Mouse (Mus musculus) midbrain, postnatal 0 days (tissue): ENCODE results near the gene Gm20388. TPM values are rescaled to one million over a fixed set of nuclear protein-coding genes. Genes with fewer than 3 reads are reported as not detected.

ENCODE experiments used
- ATAC-seq: fragments of 200-750 bp; cut with Nextera tagmentation; 2 replicates; pipeline ENCODE4 v1.8.0; 2017; ENCODE audit warnings: moderate number of reproducible peaks, mild to moderate bottlenecking, moderate TSS enrichment, moderate library complexity; ENCODE audit not compliant: low FRiP score
- DNase-seq: peaks from one replicate; pipeline ENCODE4 v3.0.0-alpha.2; 2015; ENCODE audit warnings: low spot score
- H3K27ac ChIP-seq: fragments of 300-500 bp; sonication (generic); 2 replicates; pipeline ENCODE4 v1.5.1; 2014; ENCODE audit warnings: low read depth, mild to moderate bottlenecking, low read length, mixed read lengths
- H3K27me3 ChIP-seq: fragments of 300-500 bp; sonication (generic); 2 replicates; pipeline ENCODE4 v1.6.1; 2014; ENCODE audit warnings: low read length, control low read depth, mixed read lengths; ENCODE audit not compliant: insufficient read depth
- H3K36me3 ChIP-seq: fragments of 300-500 bp; sonication (generic); 2 replicates; pipeline ENCODE4 v1.6.1; 2014; ENCODE audit warnings: low read length, control low read depth, mixed read lengths; ENCODE audit not compliant: insufficient read depth
- H3K4me1 ChIP-seq: fragments of 300-500 bp; sonication (generic); 2 replicates; pipeline ENCODE4 v1.6.1; 2014; ENCODE audit warnings: mild to moderate bottlenecking, control low read depth, antibody characterized with exemption, low read length, mixed read lengths; ENCODE audit not compliant: insufficient read depth
- H3K4me2 ChIP-seq: fragments of 300-500 bp; sonication (generic); 2 replicates; pipeline ENCODE4 v1.6.1; 2014; ENCODE audit warnings: low read depth, mild to moderate bottlenecking, low read length, mixed read lengths; ENCODE audit not compliant: poor library complexity, severe bottlenecking
- H3K4me3 ChIP-seq: fragments of 300-500 bp; sonication (generic); 2 replicates; pipeline ENCODE4 v1.5.1; 2014; ENCODE audit warnings: low read depth, mild to moderate bottlenecking, low read length, moderate library complexity
- H3K9ac ChIP-seq: fragments of 300-500 bp; sonication (generic); replicated peaks from 2 replicates; pipeline ENCODE4 v1.6.1; 2014; ENCODE audit warnings: mild to moderate bottlenecking, low read length, moderate library complexity, mixed read lengths; ENCODE audit not compliant: poor library complexity, severe bottlenecking
- H3K9me3 ChIP-seq: fragments of 300-500 bp; sonication (generic); 2 replicates; pipeline ENCODE4 v1.6.1; 2016; ENCODE audit warnings: low read length, control low read depth
- CTCF ChIP-seq: IDR thresholded peaks from 2 replicates; pipeline ENCODE4 v1.5.1; 2016; ENCODE audit warnings: antibody characterized with exemption, mild to moderate bottlenecking
- WGBS: fragments of 180-500 bp; shearing (Covaris S2); extraction: QIAGEN DNeasy Blood & Tissue Kit; methylation state at CpG from one replicate; pipeline ENCODE4 v1.1.7; 2014; 5-methylcytosine and 5-hydroxymethylcytosine counted together
- polyA plus RNA-seq: library from polyadenylated mRNA; unstranded; fragments of >200 nt; fragmentation: Nextera tagmentation; extraction: Ambion mirVana; gene quantifications from 2 replicates; pipeline ENCODE4 v1.2.1, GENCODE M21; 2015
- total RNA-seq: library from RNA; depleted of rRNA; stranded (reverse); fragments of >200 nt; gene quantifications from 2 replicates; pipeline ENCODE4 v1.2.3, GENCODE M21; 2014

The Gm20388 gene
- total and polyA plus RNA-seq, 2 experiments from 2014 or later = 74.2 TPM; not detected in 1

DNA sequence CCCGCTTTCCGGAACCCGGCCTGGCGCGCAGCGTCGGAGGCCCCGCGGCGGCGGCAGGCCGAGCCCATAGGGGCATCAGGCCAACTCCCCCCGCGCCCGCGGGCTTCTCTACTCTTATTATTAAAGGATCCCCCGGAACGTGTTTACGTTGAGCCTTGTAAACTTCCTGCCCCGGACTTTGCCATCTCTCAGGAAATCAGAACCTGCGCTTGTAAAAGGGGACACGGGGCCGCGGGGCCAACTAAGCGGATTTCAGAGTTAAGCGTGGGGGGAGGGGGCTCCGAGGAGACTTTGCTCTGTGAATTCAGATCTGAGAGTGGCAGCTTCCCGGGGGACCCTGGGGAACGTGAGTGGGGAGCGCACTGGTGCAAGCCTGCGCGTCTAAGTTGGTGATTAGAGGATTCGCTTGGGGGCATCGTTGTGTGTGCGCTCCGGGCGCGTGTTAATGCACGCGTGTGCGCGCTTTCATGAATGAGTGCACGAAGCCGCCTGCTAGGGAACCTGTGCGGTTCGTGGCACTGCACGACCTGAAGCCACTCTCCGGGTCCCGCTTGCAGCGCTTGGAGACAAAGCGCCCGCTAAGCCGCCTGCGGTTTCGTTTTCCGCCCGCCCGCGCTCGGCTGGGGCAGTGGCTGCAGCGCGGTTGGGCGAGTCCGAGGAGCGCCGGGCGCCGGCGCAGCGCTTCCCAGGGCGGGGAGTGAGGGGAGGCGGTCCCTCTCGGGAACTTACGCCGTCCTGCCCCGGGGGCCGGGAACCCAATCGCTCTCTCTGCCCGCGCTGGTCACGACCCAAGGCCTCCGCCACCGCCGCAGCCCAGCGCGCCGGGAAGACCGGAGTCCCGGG, 1172.7 kb downstream of the Gm20388 start:
- no peaks in the 10 kb centered on the region for H3K9me3 ChIP-seq
- no peaks in the 10 kb centered on the region for H3K4me1 ChIP-seq
- no peak for DNase-seq
- no peak for ATAC-seq
- peak overlapping the region; percentile 32 for H3K4me3 ChIP-seq
- no peak for TF ChIP-seq CTCF
- peak overlapping the region; percentile 57 for H3K4me2 ChIP-seq
- H3K27me3 ChIP-seq = peaks cover 83% of the 10 kb centered on the region
- no peaks in the 10 kb centered on the region for H3K36me3 ChIP-seq
- no peak overlapping the region for H3K9ac ChIP-seq
- WGBS = under 1% methylated on average over 75 of the region's 89 CpGs
- no peak overlapping the region for H3K27ac ChIP-seq

DNA sequence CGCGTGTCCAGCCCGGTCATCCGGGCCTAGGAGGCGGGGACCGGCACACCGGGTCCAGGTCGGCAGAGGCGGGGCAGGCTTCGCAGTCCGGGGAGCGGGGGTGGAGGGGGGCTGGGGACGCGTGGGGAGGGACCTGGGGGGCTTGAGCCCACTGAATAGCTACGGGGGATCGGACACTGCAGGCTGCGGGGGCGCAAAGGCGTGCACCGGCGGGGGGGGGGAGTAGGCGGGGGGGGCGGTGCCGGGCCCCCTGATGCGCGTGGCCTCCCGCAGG, 1173.2 kb downstream of the Gm20388 start:
- H3K36me3 ChIP-seq = no peaks in the 10 kb centered on the region
- no peak overlapping the region for H3K27ac ChIP-seq
- no peaks in the 10 kb centered on the region for H3K9me3 ChIP-seq
- H3K4me2 ChIP-seq = peak overlapping the region; percentile 57
- ATAC-seq = no peak
- H3K27me3 ChIP-seq = peaks cover 84% of the 10 kb centered on the region
- 1% methylated on average over 19 of the region's 27 CpGs for WGBS
- TF ChIP-seq CTCF = no peak
- no peak for DNase-seq
- H3K4me1 ChIP-seq = no peaks in the 10 kb centered on the region
- H3K9ac ChIP-seq = no peak overlapping the region
- peak overlapping the region; percentile 32 for H3K4me3 ChIP-seq

GRCm38 (mm10) chr8:121084210-121084951, 1173.7 kb downstream of the Gm20388 start, which contains the start of gene Foxf1:
Gene Foxf1, plus strand, starts transcription at chr8:121084386.
- Histone ChIP-seq H3K4me3 (peak within 1 kb of the TSS; percentile 32), H3K27ac (no peak within 1 kb of the TSS), H3K4me2 (peak within 1 kb of the TSS; percentile 57), H3K4me1 (no peaks in the 10 kb centered on the region), H3K27me3 (peaks cover 86% of the 10 kb centered on the region), H3K36me3 (no peaks in the 10 kb centered on the region), H3K9ac (no peak within 1 kb of the TSS), H3K9me3 (no peaks in the 10 kb centered on the region)
- ATAC-seq (no peak; the same call in 1 of the 2 replicates), DNase-seq (no peak)
- WGBS = under 1% methylated on average over 52 of the region's 83 CpGs
- TF ChIP-seq CTCF = no peak

GRCm38 (mm10) chr8:121085011-121085410, 1174.4 kb downstream of the Gm20388 start:
- Histone ChIP-seq H3K9me3 (no peaks in the 10 kb centered on the region), H3K9ac (no peak overlapping the region), H3K4me2 (no peak overlapping the region), H3K36me3 (no peaks in the 10 kb centered on the region), H3K27ac (no peak overlapping the region), H3K4me3 (peak overlapping the region; percentile 32; the same call in 1 of the 2 replicates), H3K4me1 (no peaks in the 10 kb centered on the region), H3K27me3 (peaks cover 86% of the 10 kb centered on the region)
- WGBS = 1% methylated on average over 30 of the region's 30 CpGs
- TF ChIP-seq CTCF = no peak
- no peak for ATAC-seq
- no peak for DNase-seq

- no peaks in the 10 kb centered on the region for H3K9me3 ChIP-seq
- H3K4me3 ChIP-seq = no peak overlapping the region
- H3K9ac ChIP-seq = no peak overlapping the region
- 42% methylated on average over 3 of the region's 3 CpGs for WGBS
- no peak overlapping the region for H3K4me2 ChIP-seq
- no peak for ATAC-seq
- peaks cover 86% of the 10 kb centered on the region for H3K27me3 ChIP-seq
- no peaks in the 10 kb centered on the region for H3K4me1 ChIP-seq
- DNase-seq = no peak
- no peaks in the 10 kb centered on the region for H3K36me3 ChIP-seq
- no peak for TF ChIP-seq CTCF
- H3K27ac ChIP-seq = no peak overlapping the region
Measured at GRCm38 (mm10) chr8:121085561-121085960, 1174.9 kb downstream of the Gm20388 start.
